Mouse (Mus musculus): ENCODE data around the gene Ube2j1. TPM values are rescaled to one million over a fixed set of nuclear protein-coding genes. Genes with fewer than 3 reads are reported as not detected.
A peak's percentile ranks its signal among the peaks of the same experiment; 100 is the strongest.

Ube2j1 gene
- polyA plus RNA-seq, 1 experiment from 2014 or later: 54.6 TPM

GRCm38 (mm10) chr4:33006844-33007243, 24.4 kb upstream of the Ube2j1 start:
- Histone ChIP-seq H3K9ac (ENCODE audit: low read length) (no peak overlapping the region), H3K36me3 (ENCODE audit: control insufficient read depth, insufficient read depth, low read length) (no peaks in the 10 kb centered on the region), H3K27me3 (ENCODE audit: control insufficient read depth, insufficient read depth, low read length) (no peaks in the 10 kb centered on the region), H3K4me1 (replicated peaks; ENCODE audit: control insufficient read depth, insufficient read depth, low read length) (no peaks in the 10 kb centered on the region), H3K4me3 (ENCODE audit: low read depth, low read length) (no peak overlapping the region), H3K27ac (ENCODE audit: low read depth, low read length) (no peak overlapping the region), H3K9me3 (ENCODE audit: control insufficient read depth, low read length) (no peaks in the 10 kb centered on the region), H3K4me2 (ENCODE audit: low read depth, low read length, severe bottlenecking) (no peak overlapping the region)
- ATAC-seq (replicated peaks; ENCODE audit: low FRiP score) (no peak), DNase-seq (ENCODE audit: low spot score) (no peak)
- 97% methylated on average over 11 of the region's 11 CpGs for WGBS

- H3K4me1 ChIP-seq (replicated peaks; ENCODE audit: control insufficient read depth, insufficient read depth, low read length): no peaks in the 10 kb centered on the region
- no peak for ATAC-seq (replicated peaks; ENCODE audit: low FRiP score)
- H3K36me3 ChIP-seq (ENCODE audit: control insufficient read depth, insufficient read depth, low read length): no peaks in the 10 kb centered on the region
- no peak overlapping the region for H3K4me2 ChIP-seq (ENCODE audit: low read depth, low read length, severe bottlenecking)
- H3K9ac ChIP-seq (ENCODE audit: low read length): no peak overlapping the region
- no peaks in the 10 kb centered on the region for H3K9me3 ChIP-seq (ENCODE audit: control insufficient read depth, low read length)
- no peak overlapping the region for H3K27ac ChIP-seq (ENCODE audit: low read depth, low read length)
- WGBS: 90% methylated on average over 9 of the region's 9 CpGs
- H3K27me3 ChIP-seq (ENCODE audit: control insufficient read depth, insufficient read depth, low read length): no peaks in the 10 kb centered on the region
- no peak for DNase-seq (ENCODE audit: low spot score)
- H3K4me3 ChIP-seq (ENCODE audit: low read depth, low read length): no peak overlapping the region
Observed at GRCm38 (mm10) chr4:33007443-33008217, 23.6 kb upstream of the Ube2j1 start.

GRCm38 (mm10) chr4:33010078-33010477, 21.1 kb upstream of the Ube2j1 start:
- H3K27ac ChIP-seq (ENCODE audit: low read depth, low read length): no peak overlapping the region
- ATAC-seq (replicated peaks; ENCODE audit: low FRiP score): no peak

GRCm38 (mm10) chr4:33012484-33012883, 18.7 kb upstream of the Ube2j1 start:
- 80% methylated on average over 4 of the region's 4 CpGs for WGBS
- no peak overlapping the region for H3K4me3 ChIP-seq (ENCODE audit: low read depth, low read length)
- no peak for ATAC-seq (replicated peaks; ENCODE audit: low FRiP score)
- no peak overlapping the region for H3K27ac ChIP-seq (ENCODE audit: low read depth, low read length)
- no peak overlapping the region for H3K9ac ChIP-seq (ENCODE audit: low read length)
- no peaks in the 10 kb centered on the region for H3K9me3 ChIP-seq (ENCODE audit: control insufficient read depth, low read length)
- H3K36me3 ChIP-seq (ENCODE audit: control insufficient read depth, insufficient read depth, low read length): peaks cover 5% of the 10 kb centered on the region; the same call in 1 of the 2 replicates
- no peaks in the 10 kb centered on the region for H3K4me1 ChIP-seq (replicated peaks; ENCODE audit: control insufficient read depth, insufficient read depth, low read length)
- no peak for DNase-seq (ENCODE audit: low spot score)
- no peak overlapping the region for H3K4me2 ChIP-seq (ENCODE audit: low read depth, low read length, severe bottlenecking)
- H3K27me3 ChIP-seq (ENCODE audit: control insufficient read depth, insufficient read depth, low read length): no peaks in the 10 kb centered on the region

More at GRCm38 (mm10) chr4:33010078-33010477, 21.1 kb upstream of the Ube2j1 start:
- Histone ChIP-seq H3K27me3 (ENCODE audit: control insufficient read depth, insufficient read depth, low read length) (no peaks in the 10 kb centered on the region), H3K4me1 (replicated peaks; ENCODE audit: control insufficient read depth, insufficient read depth, low read length) (no peaks in the 10 kb centered on the region), H3K9me3 (ENCODE audit: control insufficient read depth, low read length) (no peaks in the 10 kb centered on the region), H3K9ac (ENCODE audit: low read length) (no peak overlapping the region), H3K4me2 (ENCODE audit: low read depth, low read length, severe bottlenecking) (no peak overlapping the region), H3K4me3 (ENCODE audit: low read depth, low read length) (no peak overlapping the region), H3K36me3 (ENCODE audit: control insufficient read depth, insufficient read depth, low read length) (peaks cover 5% of the 10 kb centered on the region; the same call in 1 of the 2 replicates)
- 92% methylated on average over 1 of the region's 1 CpGs for WGBS
- DNase-seq (ENCODE audit: low spot score): no peak

- Histone ChIP-seq H3K27me3 (ENCODE audit: control insufficient read depth, insufficient read depth, low read length) (no peaks in the 10 kb centered on the region), H3K27ac (ENCODE audit: low read depth, low read length) (no peak overlapping the region), H3K9me3 (ENCODE audit: control insufficient read depth, low read length) (no peaks in the 10 kb centered on the region), H3K4me1 (replicated peaks; ENCODE audit: control insufficient read depth, insufficient read depth, low read length) (no peaks in the 10 kb centered on the region), H3K4me3 (ENCODE audit: low read depth, low read length) (no peak overlapping the region), H3K9ac (ENCODE audit: low read length) (no peak overlapping the region), H3K36me3 (ENCODE audit: control insufficient read depth, insufficient read depth, low read length) (peaks cover 4% of the 10 kb centered on the region; the same call in 1 of the 2 replicates), H3K4me2 (ENCODE audit: low read depth, low read length, severe bottlenecking) (no peak overlapping the region)
- DNase-seq (ENCODE audit: low spot score): peak; percentile 92
- ATAC-seq (replicated peaks; ENCODE audit: low FRiP score): peak; percentile 69; the same call in 1 of the 2 replicates
- WGBS: 58% methylated on average over 9 of the region's 9 CpGs
Observed at GRCm38 (mm10) chr4:33018361-33018999, 12.7 kb upstream of the Ube2j1 start.

- WGBS: 90% methylated on average over 8 of the region's 8 CpGs
- DNase-seq (ENCODE audit: low spot score) (no peak), ATAC-seq (replicated peaks; ENCODE audit: low FRiP score) (no peak)
- Histone ChIP-seq H3K9me3 (ENCODE audit: control insufficient read depth, low read length) (no peaks in the 10 kb centered on the region), H3K9ac (ENCODE audit: low read length) (no peak overlapping the region), H3K27ac (ENCODE audit: low read depth, low read length) (no peak overlapping the region), H3K27me3 (ENCODE audit: control insufficient read depth, insufficient read depth, low read length) (no peaks in the 10 kb centered on the region), H3K36me3 (ENCODE audit: control insufficient read depth, insufficient read depth, low read length) (no peaks in the 10 kb centered on the region; the same call in 1 of the 2 replicates), H3K4me1 (replicated peaks; ENCODE audit: control insufficient read depth, insufficient read depth, low read length) (no peaks in the 10 kb centered on the region), H3K4me2 (ENCODE audit: low read depth, low read length, severe bottlenecking) (no peak overlapping the region), H3K4me3 (ENCODE audit: low read depth, low read length) (no peak overlapping the region)
Observed at GRCm38 (mm10) chr4:33024420-33024819, 6.8 kb upstream of the Ube2j1 start.

- H3K4me2 ChIP-seq (ENCODE audit: low read depth, low read length, severe bottlenecking): no peak overlapping the region
- H3K4me1 ChIP-seq (replicated peaks; ENCODE audit: control insufficient read depth, insufficient read depth, low read length): no peaks in the 10 kb centered on the region; the same call in 1 of the 2 replicates
- no peaks in the 10 kb centered on the region for H3K9me3 ChIP-seq (ENCODE audit: control insufficient read depth, low read length)
- H3K36me3 ChIP-seq (ENCODE audit: control insufficient read depth, insufficient read depth, low read length): no peaks in the 10 kb centered on the region; the same call in 1 of the 2 replicates
- H3K4me3 ChIP-seq (ENCODE audit: low read depth, low read length): no peak overlapping the region
- no peaks in the 10 kb centered on the region for H3K27me3 ChIP-seq (ENCODE audit: control insufficient read depth, insufficient read depth, low read length)
- no peak overlapping the region for H3K27ac ChIP-seq (ENCODE audit: low read depth, low read length)
- 90% methylated on average over 7 of the region's 7 CpGs for WGBS
- DNase-seq (ENCODE audit: low spot score) (no peak), ATAC-seq (replicated peaks; ENCODE audit: low FRiP score) (no peak)
- H3K9ac ChIP-seq (ENCODE audit: low read length): no peak overlapping the region
Observed at GRCm38 (mm10) chr4:33029104-33029503, 2.1 kb upstream of the Ube2j1 start.

- 2% methylated on average over 55 of the region's 55 CpGs for WGBS
Observed at GRCm38 (mm10) chr4:33030264-33031194, 687 bp upstream of the Ube2j1 start.

More at GRCm38 (mm10) chr4:33030264-33031194, 687 bp upstream of the Ube2j1 start:
- Histone ChIP-seq H3K4me2 (ENCODE audit: low read depth, low read length, severe bottlenecking) (peak overlapping the region; percentile 67), H3K27ac (ENCODE audit: low read depth, low read length) (peak overlapping the region; percentile 92), H3K9ac (ENCODE audit: low read length) (peak overlapping the region; percentile 95), H3K9me3 (ENCODE audit: control insufficient read depth, low read length) (no peaks in the 10 kb centered on the region; the same call in 1 of the 2 replicates), H3K4me1 (replicated peaks; ENCODE audit: control insufficient read depth, insufficient read depth, low read length) (no peaks in the 10 kb centered on the region; the same call in 1 of the 2 replicates), H3K27me3 (ENCODE audit: control insufficient read depth, insufficient read depth, low read length) (no peaks in the 10 kb centered on the region), H3K4me3 (ENCODE audit: low read depth, low read length) (peak overlapping the region; percentile 78), H3K36me3 (ENCODE audit: control insufficient read depth, insufficient read depth, low read length) (no peaks in the 10 kb centered on the region; the same call in 1 of the 2 replicates)
- ATAC-seq (replicated peaks; ENCODE audit: low FRiP score): peak; percentile 74
- peak; percentile 64 for DNase-seq (ENCODE audit: low spot score)
